Mouse (Mus musculus): ENCODE results near the gene Zfp420. TPM values are rescaled to one million over a fixed set of nuclear protein-coding genes. Genes with fewer than 3 reads are reported as not detected.

Gene Zfp420
- total and polyA plus RNA-seq, 2 experiments, result 0.50 to 2.8 TPM

DNA sequence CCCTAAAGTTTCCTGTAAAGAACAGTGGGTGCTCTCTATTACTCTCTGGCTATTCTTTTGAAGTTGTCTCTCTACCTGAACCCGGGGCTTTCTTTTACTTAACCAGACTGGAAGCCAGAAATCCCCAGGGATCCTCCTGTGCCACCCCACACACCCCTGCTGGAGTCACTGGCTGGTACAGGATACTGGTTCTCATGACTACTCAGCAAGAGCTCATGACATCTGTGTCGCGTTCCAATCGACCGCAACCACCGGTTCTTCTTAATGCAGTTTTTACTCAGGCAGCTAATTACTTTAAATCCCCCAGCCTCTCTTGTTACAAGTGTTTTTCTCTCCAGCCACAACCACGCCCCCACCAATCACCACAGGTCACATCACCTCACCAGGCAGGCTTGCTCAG, 20.3 kb downstream of the Zfp420 start:
- H3K79me2 ChIP-seq (ENCODE audit: control insufficient read depth, insufficient read depth, low read length), result no peaks in the 10 kb centered on the region
- no peaks in the 10 kb centered on the region for H3K4me1 ChIP-seq (ENCODE audit: control insufficient read depth, insufficient read depth, low read length)
- TF ChIP-seq CTCF (IDR thresholded peaks at IDR 0.05; ENCODE audit: low read depth, low read length) (no peak), POLR2A (IDR thresholded peaks at IDR 0.05; ENCODE audit: extremely low read depth, insufficient read depth, low read length) (no peak)
- H3K27me3 ChIP-seq (ENCODE audit: control insufficient read depth, insufficient read depth, low read length), result peaks cover 2% of the 10 kb centered on the region; the same call in 1 of the 2 replicates
- no peak overlapping the region for H3K27ac ChIP-seq (replicated peaks; ENCODE audit: insufficient read depth, low read depth, low read length)
- no peak for DNase-seq (ENCODE audit: extremely low read depth, low read depth, low spot score)
- no peak overlapping the region for H3K4me3 ChIP-seq (ENCODE audit: insufficient read depth, low read depth, low read length)
- H3K36me3 ChIP-seq (ENCODE audit: control insufficient read depth, insufficient read depth, low read length), result peaks cover 9% of the 10 kb centered on the region
- 83% methylated on average over 7 of the region's 7 CpGs for WGBS
- H3K9ac ChIP-seq (ENCODE audit: low read depth, low read length), result no peak overlapping the region

DNA sequence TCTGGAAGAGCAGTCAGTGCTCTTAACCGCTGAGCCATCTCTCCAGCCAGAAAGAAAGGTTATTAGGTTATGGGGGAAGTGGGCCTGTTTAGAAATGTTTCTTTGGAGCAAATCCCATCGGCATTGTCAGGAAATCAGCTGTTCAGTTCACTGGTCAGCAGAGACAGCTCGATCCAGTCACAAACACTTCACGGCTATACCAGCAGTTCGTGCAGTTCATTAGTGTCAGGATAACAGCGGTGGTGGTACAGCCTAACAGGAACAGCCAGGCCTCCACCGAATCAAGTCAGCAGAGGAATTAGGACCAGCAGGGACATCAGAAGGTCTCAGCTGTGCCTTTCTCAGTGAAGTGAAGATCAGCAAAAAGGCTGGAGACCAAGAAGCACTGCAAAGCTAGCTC, 21.1 kb downstream of the Zfp420 start:
- H3K36me3 ChIP-seq (ENCODE audit: control insufficient read depth, insufficient read depth, low read length), result 0 out of 2 replicates have a peak, but pooled peaks cover under 1% of the 10 kb centered on the region
- H3K9ac ChIP-seq (ENCODE audit: low read depth, low read length), result no peak overlapping the region
- H3K4me3 ChIP-seq (ENCODE audit: insufficient read depth, low read depth, low read length), result no peak overlapping the region
- 93% methylated on average over 7 of the region's 7 CpGs for WGBS
- H3K79me2 ChIP-seq (ENCODE audit: control insufficient read depth, insufficient read depth, low read length), result no peaks in the 10 kb centered on the region
- no peaks in the 10 kb centered on the region; the same call in 1 of the 2 replicates for H3K27me3 ChIP-seq (ENCODE audit: control insufficient read depth, insufficient read depth, low read length)
- TF ChIP-seq POLR2A (IDR thresholded peaks at IDR 0.05; ENCODE audit: extremely low read depth, insufficient read depth, low read length) (no peak), CTCF (IDR thresholded peaks at IDR 0.05; ENCODE audit: low read depth, low read length) (no peak)
- no peaks in the 10 kb centered on the region for H3K4me1 ChIP-seq (ENCODE audit: control insufficient read depth, insufficient read depth, low read length)
- H3K27ac ChIP-seq (replicated peaks; ENCODE audit: insufficient read depth, low read depth, low read length), result no peak overlapping the region
- no peak for DNase-seq (ENCODE audit: extremely low read depth, low read depth, low spot score)

GRCm38 (mm10) chr7:29890501-29890900, 30.7 kb downstream of the Zfp420 start:
- WGBS, result 99% methylated on average over 7 of the region's 7 CpGs
- no peak overlapping the region for H3K4me3 ChIP-seq (ENCODE audit: insufficient read depth, low read depth, low read length)
- no peak overlapping the region for H3K27ac ChIP-seq (replicated peaks; ENCODE audit: insufficient read depth, low read depth, low read length)
- no peaks in the 10 kb centered on the region for H3K4me1 ChIP-seq (ENCODE audit: control insufficient read depth, insufficient read depth, low read length)
- no peaks in the 10 kb centered on the region for H3K79me2 ChIP-seq (ENCODE audit: control insufficient read depth, insufficient read depth, low read length)
- no peaks in the 10 kb centered on the region for H3K27me3 ChIP-seq (ENCODE audit: control insufficient read depth, insufficient read depth, low read length)
- no peak overlapping the region for H3K9ac ChIP-seq (ENCODE audit: low read depth, low read length)
- TF ChIP-seq CTCF (IDR thresholded peaks at IDR 0.05; ENCODE audit: low read depth, low read length) (no peak), POLR2A (IDR thresholded peaks at IDR 0.05; ENCODE audit: extremely low read depth, insufficient read depth, low read length) (no peak)
- no peak for DNase-seq (ENCODE audit: extremely low read depth, low read depth, low spot score)
- peaks cover 16% of the 10 kb centered on the region for H3K36me3 ChIP-seq (ENCODE audit: control insufficient read depth, insufficient read depth, low read length)

DNA sequence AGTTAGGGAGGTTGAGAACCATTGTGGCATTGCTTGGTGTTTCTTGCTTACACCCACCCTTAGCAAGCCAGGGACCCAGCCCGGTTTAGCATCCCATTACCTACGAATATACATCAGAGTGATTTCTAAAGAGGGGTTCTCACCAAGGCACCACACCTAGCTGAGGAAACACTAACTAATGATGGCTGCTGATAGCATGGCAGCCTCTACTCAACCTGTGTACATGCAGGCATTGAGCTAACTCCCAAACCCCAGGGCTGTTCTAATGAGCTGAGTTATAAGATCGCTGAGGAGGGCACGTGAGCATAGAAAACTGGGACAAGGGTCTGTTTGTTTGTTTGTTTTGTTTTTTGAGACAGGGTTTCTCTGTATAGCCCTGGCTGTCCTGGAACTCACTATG, 33.0 kb downstream of the Zfp420 start:
- H3K4me3 ChIP-seq (ENCODE audit: insufficient read depth, low read depth, low read length), result no peak overlapping the region
- peaks cover 36% of the 10 kb centered on the region for H3K36me3 ChIP-seq (ENCODE audit: control insufficient read depth, insufficient read depth, low read length)
- DNase-seq (ENCODE audit: extremely low read depth, low read depth, low spot score), result no peak
- H3K9ac ChIP-seq (ENCODE audit: low read depth, low read length), result no peak overlapping the region
- 97% methylated on average over 4 of the region's 4 CpGs for WGBS
- TF ChIP-seq CTCF (IDR thresholded peaks at IDR 0.05; ENCODE audit: low read depth, low read length), result no peak
- TF ChIP-seq POLR2A (IDR thresholded peaks at IDR 0.05; ENCODE audit: extremely low read depth, insufficient read depth, low read length), result no peak
- H3K4me1 ChIP-seq (ENCODE audit: control insufficient read depth, insufficient read depth, low read length), result no peaks in the 10 kb centered on the region
- H3K27me3 ChIP-seq (ENCODE audit: control insufficient read depth, insufficient read depth, low read length), result no peaks in the 10 kb centered on the region
- no peak overlapping the region for H3K27ac ChIP-seq (replicated peaks; ENCODE audit: insufficient read depth, low read depth, low read length)
- no peaks in the 10 kb centered on the region for H3K79me2 ChIP-seq (ENCODE audit: control insufficient read depth, insufficient read depth, low read length)

DNA sequence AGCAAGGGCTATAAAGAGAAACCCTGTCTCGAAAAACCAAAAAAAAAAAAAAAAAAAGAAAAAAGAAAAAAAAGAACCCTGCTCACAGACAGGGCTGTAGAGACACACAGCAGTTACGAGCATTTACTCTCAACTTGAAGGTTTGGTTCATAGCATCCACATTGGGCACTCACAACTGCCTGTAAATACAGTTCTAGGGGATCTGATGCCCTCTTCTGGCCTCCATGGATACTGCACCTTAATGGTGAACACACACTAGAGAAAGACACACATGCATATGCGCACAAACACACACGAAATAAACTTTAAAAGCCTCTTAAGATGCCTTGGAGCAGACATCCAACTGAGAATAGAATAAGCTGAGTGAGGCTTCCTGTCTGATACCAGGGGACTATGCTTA, 38.6 kb downstream of the Zfp420 start:
- H3K36me3 ChIP-seq (ENCODE audit: control insufficient read depth, insufficient read depth, low read length), result peaks cover 69% of the 10 kb centered on the region
- 95% methylated on average over 4 of the region's 4 CpGs for WGBS

GRCm38 (mm10) chr7:29904101-29904500, 44.3 kb downstream of the Zfp420 start:
- 96% methylated on average over 4 of the region's 4 CpGs for WGBS
- H3K36me3 ChIP-seq (ENCODE audit: control insufficient read depth, insufficient read depth, low read length), result peaks cover 29% of the 10 kb centered on the region
- TF ChIP-seq CTCF (IDR thresholded peaks at IDR 0.05; ENCODE audit: low read depth, low read length), result no peak
- no peak for TF ChIP-seq POLR2A (IDR thresholded peaks at IDR 0.05; ENCODE audit: extremely low read depth, insufficient read depth, low read length)
- H3K79me2 ChIP-seq (ENCODE audit: control insufficient read depth, insufficient read depth, low read length), result no peaks in the 10 kb centered on the region; the same call in 1 of the 2 replicates
- no peak overlapping the region for H3K4me3 ChIP-seq (ENCODE audit: insufficient read depth, low read depth, low read length)
- no peaks in the 10 kb centered on the region for H3K27me3 ChIP-seq (ENCODE audit: control insufficient read depth, insufficient read depth, low read length)
- no peak overlapping the region for H3K27ac ChIP-seq (replicated peaks; ENCODE audit: insufficient read depth, low read depth, low read length)
- no peak for DNase-seq (ENCODE audit: extremely low read depth, low read depth, low spot score)
- H3K9ac ChIP-seq (ENCODE audit: low read depth, low read length), result no peak overlapping the region
- H3K4me1 ChIP-seq (ENCODE audit: control insufficient read depth, insufficient read depth, low read length), result no peaks in the 10 kb centered on the region

More for the DNA sequence above, 38.6 kb downstream of the Zfp420 start:
- H3K4me1 ChIP-seq (ENCODE audit: control insufficient read depth, insufficient read depth, low read length), result no peaks in the 10 kb centered on the region
- H3K27ac ChIP-seq (replicated peaks; ENCODE audit: insufficient read depth, low read depth, low read length), result no peak overlapping the region
- no peak overlapping the region for H3K9ac ChIP-seq (ENCODE audit: low read depth, low read length)
- no peak for DNase-seq (ENCODE audit: extremely low read depth, low read depth, low spot score)
- no peak overlapping the region for H3K4me3 ChIP-seq (ENCODE audit: insufficient read depth, low read depth, low read length)
- H3K27me3 ChIP-seq (ENCODE audit: control insufficient read depth, insufficient read depth, low read length), result no peaks in the 10 kb centered on the region
- H3K79me2 ChIP-seq (ENCODE audit: control insufficient read depth, insufficient read depth, low read length), result no peaks in the 10 kb centered on the region
- no peak for TF ChIP-seq CTCF (IDR thresholded peaks at IDR 0.05; ENCODE audit: low read depth, low read length)
- no peak for TF ChIP-seq POLR2A (IDR thresholded peaks at IDR 0.05; ENCODE audit: extremely low read depth, insufficient read depth, low read length)
